Mouse (Mus musculus) left cerebral cortex, postnatal 25 days (tissue): ENCODE measurements at regions not wholly inside any gene's neighbourhood (a gene's known extent, or its start where the extent isn't known, plus 50 kb on each side); places are given as distances from the start of the nearest gene placed in this dataset.
A peak's percentile ranks its signal among the peaks of the same experiment; 100 is the strongest.

Experiments
- DNase-seq, 2 experiments: peaks; one replicate each; pipeline ENCODE4 v3.0.0; 2022; ENCODE audit warnings: low spot score in 2 of 2, mixed read lengths in 1 of 2
- intact Hi-C: fragments of 180-260 bp; cut with DNase I; formaldehyde crosslinking; loops from one replicate; pipeline ENCODE4 v1.15.1; 2025

- intact Hi-C loops = no loop called here
- DNase-seq = no peak
These were observed 79.0 kb upstream of the Arsj start for GRCm38 (mm10) chr3:126284294-126285090.

- intact Hi-C loops = no loop called here
- peak in 1 of 2 experiments; percentile 19 for DNase-seq
These were observed 71.2 kb upstream of the Arsj start for GRCm38 (mm10) chr3:126292259-126292658.

GRCm38 (mm10) chr3:126292830-126293229 lies 70.7 kb upstream of the Arsj start:
- DNase-seq = no peak
- intact Hi-C loops = no loop called here

- intact Hi-C loops = no loop called here
- DNase-seq = no peak
These were observed 69.8 kb upstream of the Arsj start for GRCm38 (mm10) chr3:126293645-126294044.

- intact Hi-C loops = no loop called here
- DNase-seq = no peak
These were observed 67.6 kb upstream of the Arsj start for GRCm38 (mm10) chr3:126295932-126296331.

- DNase-seq = no peak
These were observed 64.2 kb upstream of the Arsj start for GRCm38 (mm10) chr3:126299257-126299656.

GRCm38 (mm10) chr3:126308303-126308702 lies 55.2 kb upstream of the Arsj start:
- intact Hi-C loops = no loop called here

More at GRCm38 (mm10) chr3:126299257-126299656, 64.2 kb upstream of the Arsj start:
- intact Hi-C loops = no loop called here

More at GRCm38 (mm10) chr3:126308303-126308702, 55.2 kb upstream of the Arsj start:
- no peak for DNase-seq
